Mouse (Mus musculus) naive thymus-derived CD4-positive, alpha-beta T cell, adult 2 months (primary cell): ENCODE data around the gene Sppl2b.
"Not testable (repeated sequence)": the region's sequence is repeated elsewhere in the genome, so short reads cannot be mapped to it uniquely, and the experiment has no call there.

ENCODE experiments used
- DNase-seq: peaks from one replicate; pipeline ENCODE4 v3.0.0-alpha.2; 2011; ENCODE audit warnings: low read depth

Sppl2b gene

GRCm38 (mm10) chr10:80823847-80824643, 31.0 kb upstream of the Sppl2b start:
- peak; percentile 59 for DNase-seq

GRCm38 (mm10) chr10:80824827-80825226, 30.2 kb upstream of the Sppl2b start:
- DNase-seq: no peak

- peak; percentile 99 for DNase-seq
These were observed 28.7 kb upstream of the Sppl2b start, which contains the start of gene Oaz1 for GRCm38 (mm10) chr10:80826151-80827062. TSS of gene Oaz1 (plus strand) at chr10:80826656.

DNA sequence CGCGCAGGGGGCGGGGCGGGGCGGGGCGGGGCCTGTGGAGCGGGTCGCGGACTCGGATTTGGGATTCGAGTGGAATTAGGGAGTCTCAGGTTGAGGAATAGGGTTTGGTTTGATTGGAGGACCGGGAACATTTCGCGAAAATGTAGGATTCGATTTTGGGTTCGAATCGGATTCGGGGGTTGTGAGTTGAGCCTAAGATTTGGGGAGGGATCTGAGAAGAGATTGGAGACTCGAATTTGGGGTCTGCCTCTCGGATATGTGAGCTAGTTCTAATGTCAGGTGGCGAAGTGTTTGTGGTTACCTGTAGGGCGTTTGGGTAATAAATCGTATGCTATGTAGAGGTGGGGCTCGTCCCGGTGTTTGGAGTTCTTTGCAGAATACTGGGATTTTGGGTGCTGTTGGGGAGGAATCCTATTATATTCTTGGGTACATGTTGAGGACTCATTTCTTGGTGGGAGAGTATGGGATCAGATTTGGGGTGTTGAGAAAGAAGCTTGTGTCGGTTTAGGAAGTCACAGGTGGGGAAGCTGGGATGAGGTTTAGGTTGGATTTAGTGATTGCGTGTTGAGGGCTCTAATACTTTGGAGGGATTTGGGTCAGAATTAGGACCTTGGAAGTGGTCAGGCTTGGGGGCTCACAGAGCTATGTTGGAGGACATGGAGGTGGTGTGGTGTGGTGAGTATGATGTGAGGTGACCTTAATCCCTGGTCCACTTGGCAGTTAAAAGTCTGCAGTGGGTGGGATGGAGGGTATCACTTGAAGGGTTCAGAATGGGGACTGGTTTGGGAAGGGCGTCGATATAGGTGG, 27.8 kb upstream of the Sppl2b start:
- no peak for DNase-seq

GRCm38 (mm10) chr10:80827870-80828420, 27.1 kb upstream of the Sppl2b start:
- DNase-seq: no peak

- DNase-seq: not testable (repeated sequence)
These were observed 26.5 kb upstream of the Sppl2b start for GRCm38 (mm10) chr10:80828587-80828986.

GRCm38 (mm10) chr10:80829359-80830278, 25.5 kb upstream of the Sppl2b start:
- no peak for DNase-seq

- DNase-seq: peak; percentile 40
These were observed 23.9 kb upstream of the Sppl2b start for GRCm38 (mm10) chr10:80831136-80831535.

DNA sequence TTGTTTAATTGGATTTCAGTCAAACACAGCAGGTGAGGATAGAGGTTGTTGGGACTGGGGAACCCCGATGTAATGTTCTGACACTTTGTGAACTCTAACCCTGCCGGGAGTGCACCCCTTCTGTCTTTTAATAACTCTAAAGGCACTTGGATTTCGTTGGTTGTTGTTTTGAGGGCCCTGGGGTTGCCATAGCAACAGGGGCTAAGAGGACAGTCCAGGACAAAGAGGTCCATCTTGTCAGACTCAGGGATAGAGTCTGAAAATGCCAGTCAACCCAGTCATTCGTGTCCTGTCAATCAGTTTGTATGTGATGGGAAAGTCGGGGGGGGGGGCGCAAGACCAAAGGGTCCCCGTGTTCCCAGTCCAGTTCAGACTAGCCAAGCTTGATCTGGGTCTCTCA, 22.3 kb upstream of the Sppl2b start:
- no peak for DNase-seq

DNA sequence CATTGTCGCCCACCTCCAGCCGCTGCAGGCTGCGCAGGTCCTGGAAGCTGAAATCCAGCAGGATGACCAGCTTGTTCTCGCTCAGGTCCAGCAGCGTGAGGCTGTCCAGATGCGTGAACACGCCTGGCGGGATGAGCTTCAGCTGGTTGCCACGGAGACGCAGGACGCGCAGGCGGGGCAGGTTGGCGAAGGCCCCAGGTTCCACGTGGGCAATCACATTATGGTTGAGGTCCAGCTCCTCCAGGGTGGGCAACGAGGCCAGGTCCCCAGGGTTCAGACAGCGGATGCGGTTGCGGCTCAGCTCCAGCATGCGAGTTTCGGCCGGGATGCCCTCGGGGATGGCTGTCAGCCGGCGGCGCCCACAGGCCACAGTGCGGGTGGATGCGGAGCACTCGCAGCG, 19.5 kb upstream of the Sppl2b start:
- DNase-seq: no peak

DNA sequence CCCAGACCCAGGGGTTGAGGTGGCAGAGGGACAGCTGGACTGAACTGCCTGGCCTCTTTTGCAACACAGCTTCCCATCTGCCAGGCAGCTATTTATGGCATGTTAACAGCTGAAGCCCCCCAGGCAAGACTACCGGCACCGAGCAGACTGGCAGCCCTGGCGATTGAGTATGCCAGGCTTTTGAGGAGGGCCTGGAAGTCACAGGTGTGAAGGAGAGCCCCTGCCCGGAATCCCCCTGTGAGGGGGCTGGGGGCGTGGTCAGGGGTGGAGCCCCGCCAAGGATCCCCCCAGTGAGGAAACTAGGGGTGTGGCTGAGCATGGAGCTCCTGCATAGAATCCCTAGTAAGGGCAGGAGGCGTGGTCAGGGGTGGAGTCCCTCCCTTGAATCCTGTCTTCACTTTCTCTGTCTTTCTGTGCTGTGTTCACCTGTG, 18.1 kb upstream of the Sppl2b start:
- no peak for DNase-seq

DNA sequence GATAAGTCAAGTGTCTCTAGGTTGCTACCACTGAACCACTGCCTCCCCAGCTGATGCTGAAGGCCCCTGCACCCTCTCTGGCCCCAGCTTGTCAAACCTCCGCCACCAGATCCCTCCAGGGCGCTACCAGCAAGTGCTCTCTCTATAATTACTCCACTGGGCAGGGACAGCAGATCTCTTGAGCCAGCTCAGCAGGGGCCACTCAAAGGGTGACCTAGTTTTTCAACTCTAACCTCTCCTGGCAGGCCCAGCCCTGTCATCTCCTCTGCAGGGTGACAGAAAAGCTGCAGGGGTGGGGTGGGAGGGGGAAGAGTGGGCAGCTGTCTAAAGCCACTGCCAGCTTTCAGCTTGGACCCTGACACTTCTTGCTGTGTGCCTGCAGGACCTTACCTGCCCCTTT, 17.2 kb upstream of the Sppl2b start:
- no peak for DNase-seq

GRCm38 (mm10) chr10:80838346-80838912, 16.6 kb upstream of the Sppl2b start:
- no peak for DNase-seq

- no peak for DNase-seq
These were observed 15.2 kb upstream of the Sppl2b start for GRCm38 (mm10) chr10:80839848-80840247.

GRCm38 (mm10) chr10:80841685-80842084, 13.4 kb upstream of the Sppl2b start:
- DNase-seq: no peak

DNA sequence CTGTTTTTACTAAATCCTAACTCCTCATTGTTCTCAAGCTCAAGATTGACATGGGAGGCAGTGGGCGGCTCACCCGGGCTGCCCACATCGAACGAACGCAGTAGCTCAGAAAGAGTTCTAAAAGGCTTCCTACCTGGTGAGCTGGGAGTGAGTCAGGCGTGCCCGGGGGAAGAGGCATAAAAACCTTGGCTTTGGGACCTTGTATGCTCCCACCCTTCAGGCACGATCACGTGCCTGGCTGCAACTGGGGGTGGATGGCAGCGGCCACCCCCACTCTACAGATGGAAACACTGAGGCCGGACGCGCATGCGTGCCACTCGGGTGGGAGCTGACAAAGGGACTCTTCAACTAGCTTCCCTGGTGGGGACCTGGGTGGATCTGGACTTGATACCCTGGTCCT, 12.7 kb upstream of the Sppl2b start:
- DNase-seq: no peak

- no peak for DNase-seq
These were observed 11.8 kb upstream of the Sppl2b start for GRCm38 (mm10) chr10:80843087-80843930.

DNA sequence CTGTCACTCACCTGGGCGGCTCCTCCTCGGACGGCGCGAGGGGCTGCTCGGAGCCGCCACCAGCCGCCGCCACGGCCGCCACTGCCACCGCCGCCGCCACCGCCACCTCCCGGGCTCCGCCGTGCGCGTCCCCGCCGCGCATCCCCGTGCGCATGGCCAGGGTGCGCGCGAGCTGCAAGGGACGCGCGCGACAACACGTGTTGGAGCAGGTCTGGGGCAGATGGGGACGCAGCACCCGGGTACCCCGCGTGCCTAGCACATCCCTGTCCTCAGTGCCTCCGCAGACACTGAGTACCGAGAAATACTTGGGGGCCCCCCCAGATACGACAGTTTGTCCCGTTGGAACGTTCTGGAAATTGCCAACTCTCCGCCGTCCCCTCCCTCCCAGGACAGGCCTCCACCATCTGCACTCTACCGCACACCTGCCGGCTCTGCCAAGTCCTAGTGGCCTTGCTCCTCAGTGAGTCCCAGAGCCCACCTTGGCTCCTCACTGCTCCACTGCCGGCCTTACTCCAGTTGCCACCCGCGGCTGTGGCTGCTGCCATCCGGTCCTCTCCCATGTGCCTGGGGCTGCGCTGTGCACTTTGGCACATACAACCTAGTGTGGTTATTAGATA, 11.0 kb upstream of the Sppl2b start, which contains the start of gene Lingo3:
Gene Lingo3, minus strand, starts transcription at position 109 of the 617 bp plus-strand sequence.
- no peak for DNase-seq
